Comparison of ENCODE assay signal across 13 mouse cellular contexts in the genomic region with DNA sequence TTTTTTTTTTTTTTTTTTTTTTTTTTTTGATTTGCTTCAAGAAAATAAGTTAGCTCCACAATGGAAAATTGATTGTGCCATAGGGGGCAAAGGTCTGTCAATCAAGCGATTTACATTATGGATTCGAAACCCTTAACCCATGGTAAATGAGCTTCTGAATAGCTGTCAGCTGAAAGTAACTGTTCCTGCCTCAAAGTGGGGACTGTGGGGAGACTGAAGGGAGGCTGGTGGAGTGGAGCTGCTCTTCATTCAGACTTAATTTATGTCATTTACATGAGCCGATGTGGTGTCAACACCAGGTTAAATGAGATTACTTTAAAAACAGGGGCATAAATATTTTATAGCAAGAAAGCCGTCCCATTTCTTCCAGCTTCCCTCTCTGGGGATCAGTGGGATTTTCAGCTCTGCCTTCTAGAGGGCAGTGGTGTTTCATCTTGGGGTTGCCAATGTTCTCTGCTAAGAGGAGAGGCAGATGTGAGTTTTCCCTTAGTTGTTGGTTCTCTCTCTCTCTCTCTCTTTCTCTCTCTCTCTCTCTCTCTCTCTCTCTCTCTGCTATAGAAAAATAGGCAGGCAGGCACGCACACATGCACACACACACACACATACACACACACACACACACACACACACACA. TPM values are rescaled to one million over a fixed set of nuclear protein-coding genes. Genes with fewer than 3 reads are reported as not detected.
DNase-seq lines count a peak whose midpoint lies in the region; ATAC-seq and TF ChIP-seq lines count a peak whose summit lies in the region.
"Had no signal": no experiment of that assay in that cellular context is flagged by ENCODE, and none has a peak within 500 bp of the region (broad histone marks: within the 10 kb centered on the region; RNA-seq: fewer than 3 reads in every experiment).

No protein-coding gene starts in this region.

- H3K27me3 ChIP-seq in cerebellum, adult 2 months (ENCODE audit: control insufficient read depth, insufficient read depth, low read length), result no peaks in the 10 kb centered on the region
- no peaks in the 10 kb centered on the region for H3K27me3 ChIP-seq in kidney, adult 2 months (replicated peaks; ENCODE audit: control insufficient read depth, insufficient read depth, low read length)
- no peaks in the 10 kb centered on the region for H3K27me3 ChIP-seq in midbrain, embryonic 12.5 days
- H3K27me3 ChIP-seq: limb, embryonic 13.5 days had no signal

- H3K4me2 ChIP-seq in midbrain, embryonic 12.5 days (replicated peaks), result no peak overlapping the region
- H3K4me2 ChIP-seq: heart, embryonic 12.5 days; limb, embryonic 13.5 days had no signal

- peak; percentile 31; the same call in 1 of the 2 replicates for TF ChIP-seq CTCF in cerebellum, adult 2 months (IDR thresholded peaks at IDR 0.05; ENCODE audit: borderline replicate concordance, insufficient read depth, low read depth, low read length)
- peak; percentile 35; the same call in 1 of the 2 replicates for TF ChIP-seq CTCF in kidney, adult 2 months (conservative IDR thresholded peaks at IDR 0.05; ENCODE audit: insufficient read depth, insufficient read length, low read depth, low read length)

- H3K9ac ChIP-seq in midbrain, embryonic 12.5 days (replicated peaks), result no peak overlapping the region
- H3K9ac ChIP-seq: heart, embryonic 12.5 days; limb, embryonic 13.5 days had no signal

- H3K27ac ChIP-seq in cerebellum, adult 2 months (ENCODE audit: insufficient read depth, low read length), result no peak overlapping the region
- H3K27ac ChIP-seq in kidney, adult 2 months (ENCODE audit: insufficient read depth, low read depth, low read length), result no peak overlapping the region
- H3K27ac ChIP-seq in midbrain, embryonic 12.5 days (replicated peaks), result no peak overlapping the region
- H3K27ac ChIP-seq: limb, embryonic 13.5 days had no signal

- no peak for TF ChIP-seq POLR2A in cerebellum, adult 2 months (IDR thresholded peaks at IDR 0.05; ENCODE audit: borderline replicate concordance, insufficient read depth, low read length)
- TF ChIP-seq POLR2A in kidney, adult 2 months (IDR thresholded peaks at IDR 0.05; ENCODE audit: low read depth, low read length), result no peak

- 66% methylated on average over 5 of the region's 5 CpGs for WGBS in cerebellum, adult 2 months
- WGBS in kidney, adult 2 months, result 54% methylated on average over 5 of the region's 5 CpGs
- WGBS in midbrain, embryonic 12.5 days, result 59% methylated on average over 5 of the region's 5 CpGs

- no peak for DNase-seq in cerebellum, adult 2 months
- DNase-seq in cerebellum, adult 9-11 months, result no peak
- DNase-seq in kidney, adult 2 months, result no peak
- no peak for DNase-seq in kidney, adult 18-20 months
- DNase-seq in brain, adult 2 months (ENCODE audit: low read depth, low spot score), result peak; percentile 60
- DNase-seq in urinary bladder, postnatal 10 days (ENCODE audit: low spot score), result no peak
- DNase-seq: kidney, postnatal 25 days had no signal

- H3K4me3 ChIP-seq in cerebellum, adult 2 months (replicated peaks; ENCODE audit: insufficient read depth, low read depth, low read length), result no peak overlapping the region
- no peak overlapping the region for H3K4me3 ChIP-seq in kidney, adult 2 months (ENCODE audit: insufficient read depth, low read depth, low read length)
- H3K4me3 ChIP-seq in midbrain, embryonic 12.5 days, result no peak overlapping the region
- H3K4me3 ChIP-seq: erythroblast, embryonic 14.5 days; heart, embryonic 12.5 days; limb, embryonic 13.5 days had no signal

- no peaks in the 10 kb centered on the region for H3K4me1 ChIP-seq in cerebellum, adult 2 months (ENCODE audit: control insufficient read depth, insufficient read depth, low read length)
- H3K4me1 ChIP-seq in kidney, adult 2 months (ENCODE audit: control insufficient read depth, insufficient read depth, low read length), result no peaks in the 10 kb centered on the region
- no peaks in the 10 kb centered on the region for H3K4me1 ChIP-seq in midbrain, embryonic 12.5 days
- H3K4me1 ChIP-seq: limb, embryonic 13.5 days had no signal

- ATAC-seq in midbrain, embryonic 12.5 days (ENCODE audit: low FRiP score, low read depth), result peak; percentile 55; the same call in 1 of the 2 replicates
- no peak for ATAC-seq in erythroblast, adult 5-6 weeks (replicated peaks; ENCODE audit: low FRiP score, poor library complexity, severe bottlenecking)

- no peaks in the 10 kb centered on the region for H3K9me3 ChIP-seq in midbrain, embryonic 12.5 days
- H3K9me3 ChIP-seq: heart, embryonic 12.5 days; limb, embryonic 13.5 days had no signal

- no peaks in the 10 kb centered on the region for H3K36me3 ChIP-seq in kidney, adult 2 months (ENCODE audit: control insufficient read depth, insufficient read depth, low read length)
- H3K36me3 ChIP-seq in midbrain, embryonic 12.5 days, result peaks cover 27% of the 10 kb centered on the region
- H3K36me3 ChIP-seq: heart, embryonic 12.5 days had no signal

RNA-seq across cellular contexts. Expression of gene Mtnr1b, which starts 45.1 kb away (rescaled TPM):
- not detected in 2 replicates for polyA plus RNA-seq in cerebellum, adult 2 months (2012; rRNA removed)
- not detected in 2 replicates for polyA plus RNA-seq in kidney, adult 2 months (2012; rRNA removed)
- not detected in 2 replicates for polyA plus RNA-seq in midbrain, embryonic 12.5 days (2016; fragmentation: Nextera tagmentation; extraction: Ambion mirVana)
- not detected in 2 replicates for total RNA-seq in erythroblast, adult 5-6 weeks (2015; ENCODE audit: low replicate concordance)
- total RNA-seq in erythroblast, adult 5-6 weeks (2017; ENCODE audit: low replicate concordance), result not detected in 2 replicates
- total RNA-seq: megakaryocyte progenitor cell, adult 5-6 weeks had no signal
- polyA plus RNA-seq: erythroblast, embryonic 14.5 days; heart, embryonic 12.5 days; limb, embryonic 13.5 days had no signal
